Mouse (Mus musculus) G1E (cell line): ENCODE results near the gene Cnn2. TPM values are rescaled to one million over a fixed set of nuclear protein-coding genes. Genes with fewer than 3 reads are reported as not detected.

Experiments
- ATAC-seq: 2 replicates; pipeline ENCODE4 v1.8.0; 2016; ENCODE audit warnings: mild to moderate bottlenecking; ENCODE audit not compliant: insufficient number of reproducible peaks, poor library complexity, low FRiP score, severe bottlenecking; ENCODE audit errors: extremely low read depth
- DNase-seq: peaks from one replicate; pipeline ENCODE4 v3.0.0; 2012; ENCODE audit warnings: low spot score
- H3K27me3 ChIP-seq: 2 replicates; pipeline ENCODE4 v1.6.1; 2012; ENCODE audit warnings: mild to moderate bottlenecking, low read length, inconsistent platforms; ENCODE audit not compliant: insufficient read depth
- H3K36me3 ChIP-seq: replicated peaks from 2 replicates; pipeline ENCODE3; 2012; ENCODE audit warnings: mild to moderate bottlenecking, inconsistent platforms
- H3K4me1 ChIP-seq: 2 replicates; pipeline ENCODE4 v1.6.1; 2012; ENCODE audit warnings: low read depth, low read length, inconsistent platforms, mixed read lengths; ENCODE audit not compliant: insufficient read depth
- H3K4me3 ChIP-seq: 2 replicates; pipeline ENCODE4 v1.5.1; 2012; ENCODE audit warnings: low read depth, mild to moderate bottlenecking, inconsistent platforms, low read length, moderate library complexity, mixed read lengths
- H3K9me3 ChIP-seq: replicated peaks from 2 replicates; pipeline ENCODE4 v1.6.1; 2012; ENCODE audit warnings: inconsistent platforms
- CTCF ChIP-seq: IDR thresholded peaks from 2 replicates; pipeline ENCODE4 v1.5.1; 2012; ENCODE audit warnings: low read depth, low read length, inconsistent platforms, mixed read lengths
- GATA1 ChIP-seq: IDR thresholded peaks from 2 replicates; pipeline ENCODE4 v1.6.1; 2012; ENCODE audit warnings: borderline replicate concordance, low read length, inconsistent platforms, mixed read lengths
- GATA2 ChIP-seq: IDR thresholded peaks from 2 replicates; pipeline ENCODE4 v1.6.1; 2012; ENCODE audit warnings: low read depth, low read length, inconsistent platforms, borderline replicate concordance
- POLR2AphosphoS5 ChIP-seq: IDR thresholded peaks from 2 replicates; pipeline ENCODE4 v1.6.1; 2012; ENCODE audit warnings: low read depth, low read length, inconsistent platforms; ENCODE audit not compliant: insufficient replicate concordance
- TAL1 ChIP-seq: conservative IDR thresholded peaks from 2 replicates; pipeline ENCODE4 v1.6.1; 2012; ENCODE audit warnings: low read depth, low read length, inconsistent platforms, mixed read lengths
- polyA plus RNA-seq: library from polyadenylated mRNA; stranded (reverse); fragments of >175 nt; gene quantifications from 2 replicates; pipeline ENCODE4 v1.2.3, GENCODE M21; 2012
- total RNA-seq, 2 experiments: library from RNA; stranded (forward) in 1 of 2; stranded (reverse) in 1 of 2; fragments of 200-1000 nt in 1 of 2; fragments of >200 nt in 1 of 2; fragmentation: Nextera tagmentation in 1 of 2; gene quantifications; 2 replicates each; pipeline ENCODE4 v1.2.3; 2014 to 2017

Cnn2 gene
- total and polyA plus RNA-seq, 3 experiments, result 7.4 to 20.8 (median 8.4) TPM

DNA sequence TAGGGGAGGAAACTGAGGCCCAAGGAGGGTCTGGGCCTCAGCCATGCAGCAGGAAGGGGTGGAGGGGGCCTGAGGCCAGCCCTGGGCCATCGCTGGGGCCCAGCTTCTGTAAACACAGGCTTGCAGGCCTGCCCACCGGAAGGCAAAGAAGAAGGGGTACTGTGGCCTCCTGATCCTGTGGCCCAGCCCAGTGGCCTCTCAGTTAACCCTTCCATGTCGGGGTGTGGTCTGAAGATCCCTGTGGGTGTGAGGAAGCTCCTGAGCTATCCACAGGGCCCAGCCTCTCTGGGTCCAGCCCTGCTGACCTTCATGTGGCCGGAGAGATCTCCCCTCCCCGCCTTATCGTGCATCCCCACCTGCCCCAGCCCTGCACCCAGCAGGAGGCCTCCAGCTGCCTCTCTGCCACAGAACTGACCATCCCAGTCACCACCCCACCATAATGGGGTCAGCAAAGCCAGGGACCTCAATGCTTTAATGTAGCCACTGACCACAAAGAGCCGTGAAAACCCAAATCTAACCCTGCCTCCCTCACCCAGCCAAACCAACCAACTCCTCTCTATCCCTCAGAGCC lies 41.5 kb upstream of the Cnn2 start:
- peak overlapping the region; percentile 62; the same call in 1 of the 2 replicates for H3K4me3 ChIP-seq
- peaks cover 98% of the 10 kb centered on the region for H3K36me3 ChIP-seq
- no peaks in the 10 kb centered on the region for H3K27me3 ChIP-seq
- H3K4me1 ChIP-seq, result peaks cover 71% of the 10 kb centered on the region
- DNase-seq (peak; percentile 65), ATAC-seq (peak; percentile 52; the same call in 1 of the 2 replicates)
- H3K9me3 ChIP-seq, result no peaks in the 10 kb centered on the region
- TF ChIP-seq CTCF, result no peak
- no peak for TF ChIP-seq GATA1
- TF ChIP-seq TAL1, result no peak
- TF ChIP-seq POLR2AphosphoS5, result no peak
- no peak for TF ChIP-seq GATA2

DNA sequence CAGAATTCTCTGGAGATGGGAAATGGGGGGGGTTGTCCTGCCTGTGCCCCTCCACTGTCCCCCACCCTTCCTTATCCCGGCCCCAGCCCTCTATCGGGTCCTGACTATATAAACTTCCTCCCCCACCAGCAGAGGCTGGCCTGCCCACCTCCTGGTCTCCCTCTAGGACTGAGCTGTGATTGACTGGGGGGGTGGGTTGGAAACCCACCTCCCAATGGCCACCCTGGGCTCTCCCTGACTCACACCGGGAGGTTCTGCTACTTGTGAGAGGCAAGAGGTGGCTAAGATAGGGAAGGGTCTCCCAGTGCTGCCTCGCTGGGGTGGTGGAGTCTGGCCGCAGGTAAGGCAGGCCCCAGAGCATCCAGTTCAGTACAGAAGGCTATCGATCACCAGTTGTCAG lies 40.9 kb upstream of the Cnn2 start:
- ATAC-seq (no peak), DNase-seq (no peak)
- peaks cover 64% of the 10 kb centered on the region for H3K4me1 ChIP-seq
- TF ChIP-seq TAL1 (no peak), GATA1 (no peak)
- no peak overlapping the region for H3K4me3 ChIP-seq
- no peaks in the 10 kb centered on the region for H3K27me3 ChIP-seq
- peaks cover 95% of the 10 kb centered on the region for H3K36me3 ChIP-seq
- no peaks in the 10 kb centered on the region for H3K9me3 ChIP-seq

- H3K36me3 ChIP-seq, result peaks cover 89% of the 10 kb centered on the region
Measured at GRCm38 (mm10) chr10:79949873-79950272, 38.5 kb upstream of the Cnn2 start.

GRCm38 (mm10) chr10:79950661-79951060 lies 37.7 kb upstream of the Cnn2 start:
- ATAC-seq (no peak), DNase-seq (no peak)
- TF ChIP-seq GATA1 (no peak), GATA2 (no peak), CTCF (no peak), POLR2AphosphoS5 (no peak), TAL1 (no peak)
- H3K4me3 ChIP-seq, result no peak overlapping the region
- H3K36me3 ChIP-seq, result peaks cover 82% of the 10 kb centered on the region
- peaks cover under 1% of the 10 kb centered on the region; the same call in 1 of the 2 replicates for H3K27me3 ChIP-seq
- no peaks in the 10 kb centered on the region for H3K9me3 ChIP-seq
- H3K4me1 ChIP-seq, result peaks cover 44% of the 10 kb centered on the region

More at GRCm38 (mm10) chr10:79949873-79950272, 38.5 kb upstream of the Cnn2 start:
- no peaks in the 10 kb centered on the region for H3K9me3 ChIP-seq
- ATAC-seq (no peak), DNase-seq (no peak)
- no peak for TF ChIP-seq GATA2
- TF ChIP-seq GATA1, result no peak
- TF ChIP-seq CTCF, result no peak
- H3K27me3 ChIP-seq, result no peaks in the 10 kb centered on the region
- peaks cover 50% of the 10 kb centered on the region for H3K4me1 ChIP-seq
- no peak overlapping the region for H3K4me3 ChIP-seq

- Histone ChIP-seq H3K9me3 (no peaks in the 10 kb centered on the region), H3K4me3 (no peak overlapping the region), H3K27me3 (peaks cover 7% of the 10 kb centered on the region; the same call in 1 of the 2 replicates), H3K4me1 (peaks cover 22% of the 10 kb centered on the region), H3K36me3 (peaks cover 53% of the 10 kb centered on the region)
- no peak for TF ChIP-seq TAL1
- TF ChIP-seq CTCF, result peak; percentile 65
- TF ChIP-seq GATA1, result no peak
- ATAC-seq, result no peak
- DNase-seq, result no peak
Measured at GRCm38 (mm10) chr10:79953946-79954345, 34.4 kb upstream of the Cnn2 start.

- no peak overlapping the region for H3K4me3 ChIP-seq
- ATAC-seq (no peak), DNase-seq (no peak)
- peaks cover 23% of the 10 kb centered on the region for H3K4me1 ChIP-seq
- H3K36me3 ChIP-seq, result peaks cover 37% of the 10 kb centered on the region
- H3K9me3 ChIP-seq, result no peaks in the 10 kb centered on the region
- no peak for TF ChIP-seq GATA2
- no peak for TF ChIP-seq GATA1
- no peak for TF ChIP-seq POLR2AphosphoS5
- no peak for TF ChIP-seq CTCF
- TF ChIP-seq TAL1, result no peak
- peaks cover 7% of the 10 kb centered on the region; the same call in 1 of the 2 replicates for H3K27me3 ChIP-seq
Measured at GRCm38 (mm10) chr10:79955691-79956090, 32.7 kb upstream of the Cnn2 start.

DNA sequence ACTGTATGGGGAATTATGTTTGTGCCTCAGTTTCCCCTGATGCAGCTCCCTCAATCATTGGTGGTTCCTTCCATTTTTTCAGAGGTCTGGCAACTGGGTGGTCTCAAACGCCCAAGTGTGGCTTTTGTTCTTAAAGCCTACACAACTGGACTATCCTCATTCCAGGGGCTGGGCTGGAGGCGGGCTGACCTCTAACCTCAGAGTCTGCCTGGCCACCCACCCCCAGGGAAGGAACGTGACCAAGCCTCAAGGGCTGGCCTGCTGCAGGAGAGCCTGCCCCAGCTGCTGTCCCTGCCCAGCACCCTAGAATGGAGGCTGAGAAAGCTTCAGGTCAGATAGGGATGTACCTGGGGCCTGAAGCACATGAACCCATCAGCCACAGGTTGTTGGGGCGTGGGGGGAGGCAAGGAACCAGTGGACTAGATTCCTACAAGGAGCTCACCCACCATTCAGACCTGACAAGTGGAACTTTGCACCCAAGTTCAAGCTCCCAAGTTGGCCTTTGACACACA lies 31.7 kb upstream of the Cnn2 start:
- DNase-seq (no peak), ATAC-seq (no peak)
- H3K4me3 ChIP-seq, result no peak overlapping the region
- peaks cover 37% of the 10 kb centered on the region for H3K36me3 ChIP-seq
- H3K4me1 ChIP-seq, result peaks cover 33% of the 10 kb centered on the region
- H3K9me3 ChIP-seq, result no peaks in the 10 kb centered on the region
- peaks cover 7% of the 10 kb centered on the region; the same call in 1 of the 2 replicates for H3K27me3 ChIP-seq
- no peak for TF ChIP-seq GATA1
- no peak for TF ChIP-seq TAL1
